Mouse (Mus musculus): Measurements from ENCODE around the gene Cd7. TPM values are rescaled to one million over a fixed set of nuclear protein-coding genes. Genes with fewer than 3 reads are reported as not detected.
A peak's percentile ranks its signal among the peaks of the same experiment; 100 is the strongest.

Gene Cd7
- total RNA-seq, 1 experiment: 0.27 TPM

DNA sequence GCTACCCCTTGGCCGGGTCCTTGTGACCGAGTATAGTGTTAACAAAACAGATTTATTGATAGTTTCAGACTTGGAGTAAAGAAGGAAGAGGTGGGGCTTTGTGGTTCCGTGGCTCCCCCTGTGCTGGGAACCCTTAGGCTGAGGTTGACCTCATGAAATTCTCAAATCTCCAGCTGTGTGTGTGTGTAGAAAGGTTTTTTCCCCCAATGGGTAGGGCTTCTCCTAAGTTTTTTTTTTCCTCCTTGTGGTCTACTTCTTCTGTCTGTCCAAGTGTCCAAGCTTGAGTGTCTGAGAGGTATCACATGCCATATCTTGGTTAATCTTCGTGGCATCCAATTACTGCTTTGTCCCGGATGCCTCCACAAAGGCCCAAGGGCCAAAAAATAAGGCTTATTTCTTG, 6.1 kb downstream of the Cd7 start:
- no peak overlapping the region for H3K27ac ChIP-seq (ENCODE audit: insufficient read depth, low read depth, low read length, poor library complexity, severe bottlenecking)
- in situ Hi-C loops (cut with MboI; ENCODE audit: low sequenced_read_pairs in 2 of 2, unreplicated experiment in 2 of 2): no loop called here
- H3K9me3 ChIP-seq (ENCODE audit: control insufficient read depth, insufficient read depth, low read depth, low read length): no peaks in the 10 kb centered on the region
- H3K9ac ChIP-seq (ENCODE audit: insufficient read depth, low read depth, low read length, poor library complexity, severe bottlenecking): no peak overlapping the region
- DNase-seq (ENCODE audit: low read depth, low spot score): no peak
- peaks cover 0 to 4% of the 10 kb centered on the region in 2 experiments; a peak in 1 of 4 replicates for H3K4me1 ChIP-seq (ENCODE audit: control insufficient read depth in 2 of 2, insufficient read depth in 2 of 2, low read length in 2 of 2, poor library complexity in 1 of 2)
- no peaks in the 10 kb centered on the region for H3K36me3 ChIP-seq (ENCODE audit: control insufficient read depth, insufficient read depth, low read length, poor library complexity, severe bottlenecking)
- TF ChIP-seq HCFC1 (IDR thresholded peaks at IDR 0.05; ENCODE audit: borderline replicate concordance, insufficient read depth, low read length) (no peak), MAFK (IDR thresholded peaks at IDR 0.05; ENCODE audit: insufficient read depth, low read depth, low read length) (no peak), CHD2 (IDR thresholded peaks at IDR 0.05; ENCODE audit: low read depth, low read length) (no peak), ZNF384 (IDR thresholded peaks at IDR 0.05; ENCODE audit: low read depth, low read length) (no peak), ZC3H11A (IDR thresholded peaks at IDR 0.05; ENCODE audit: borderline replicate concordance, low read depth, low read length) (no peak)
- no peak overlapping the region for H3K4me3 ChIP-seq (ENCODE audit: insufficient read depth in 1 of 2, low read depth in 1 of 2, low read length in 2 of 2, poor library complexity in 1 of 2, severe bottlenecking in 1 of 2)

DNA sequence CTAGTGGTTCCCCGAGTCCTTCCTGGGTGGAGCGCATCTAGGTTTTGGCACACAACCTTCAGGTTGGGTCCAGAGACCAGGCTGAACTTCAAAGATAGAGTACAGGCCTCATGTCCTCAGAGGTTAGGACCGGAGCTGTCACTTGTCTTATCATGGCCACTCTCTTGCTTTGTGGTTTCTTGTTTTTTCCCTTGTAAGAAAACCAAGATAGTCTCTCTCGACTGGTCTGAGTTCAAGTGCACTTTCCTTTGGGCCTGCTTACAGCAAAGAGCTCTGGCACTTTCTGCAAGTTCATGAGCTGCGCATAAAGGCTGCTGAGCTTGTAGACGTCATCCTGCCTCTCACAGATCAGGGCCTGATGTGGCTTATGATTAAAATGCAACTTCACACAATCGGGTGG, 12.0 kb downstream of the Cd7 start:
- TF ChIP-seq MAFK (IDR thresholded peaks at IDR 0.05; ENCODE audit: insufficient read depth, low read depth, low read length): no peak
- no peak for TF ChIP-seq ZC3H11A (IDR thresholded peaks at IDR 0.05; ENCODE audit: borderline replicate concordance, low read depth, low read length)
- no peak for TF ChIP-seq CHD2 (IDR thresholded peaks at IDR 0.05; ENCODE audit: low read depth, low read length)
- no peak for TF ChIP-seq ZNF384 (IDR thresholded peaks at IDR 0.05; ENCODE audit: low read depth, low read length)
- no peak for TF ChIP-seq HCFC1 (IDR thresholded peaks at IDR 0.05; ENCODE audit: borderline replicate concordance, insufficient read depth, low read length)
- no peaks in the 10 kb centered on the region for H3K36me3 ChIP-seq (ENCODE audit: control insufficient read depth, insufficient read depth, low read length, poor library complexity, severe bottlenecking)

DNA sequence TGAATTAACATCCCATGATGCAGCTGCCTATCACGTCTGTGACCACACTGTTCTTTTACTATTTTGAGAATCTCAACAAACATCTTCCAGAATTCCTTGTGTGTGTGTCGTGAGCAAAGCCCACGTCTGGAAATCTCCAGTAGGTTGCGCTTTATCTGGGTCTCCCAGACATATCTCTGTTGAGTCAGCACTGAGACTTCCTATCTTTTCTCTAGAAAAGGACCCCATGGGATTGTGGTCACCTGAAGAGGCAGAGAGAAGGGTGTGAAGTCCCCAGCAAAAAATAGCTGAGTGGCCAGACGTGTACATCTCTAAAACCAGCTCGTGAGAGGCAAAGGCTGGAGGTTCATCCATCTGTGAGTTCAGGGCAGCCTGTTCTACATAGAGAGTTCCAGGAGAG, 15.1 kb downstream of the Cd7 start:
- H3K4me3 ChIP-seq (ENCODE audit: insufficient read depth in 1 of 2, low read depth in 1 of 2, low read length in 2 of 2, poor library complexity in 1 of 2, severe bottlenecking in 1 of 2): no peak overlapping the region
- in situ Hi-C loops (cut with MboI; ENCODE audit: low sequenced_read_pairs in 2 of 2, unreplicated experiment in 2 of 2): no loop called here
- H3K9me3 ChIP-seq (ENCODE audit: control insufficient read depth, insufficient read depth, low read depth, low read length): no peaks in the 10 kb centered on the region
- no peaks in the 10 kb centered on the region for H3K4me1 ChIP-seq (ENCODE audit: control insufficient read depth in 2 of 2, insufficient read depth in 2 of 2, low read length in 2 of 2, poor library complexity in 1 of 2)
- TF ChIP-seq MAFK (IDR thresholded peaks at IDR 0.05; ENCODE audit: insufficient read depth, low read depth, low read length): no peak
- TF ChIP-seq HCFC1 (IDR thresholded peaks at IDR 0.05; ENCODE audit: borderline replicate concordance, insufficient read depth, low read length): no peak
- no peaks in the 10 kb centered on the region for H3K36me3 ChIP-seq (ENCODE audit: control insufficient read depth, insufficient read depth, low read length, poor library complexity, severe bottlenecking)
- H3K27ac ChIP-seq (ENCODE audit: insufficient read depth, low read depth, low read length, poor library complexity, severe bottlenecking): no peak overlapping the region
- H3K9ac ChIP-seq (ENCODE audit: insufficient read depth, low read depth, low read length, poor library complexity, severe bottlenecking): no peak overlapping the region
- no peak for DNase-seq (ENCODE audit: low read depth, low spot score)

More for the DNA sequence above, 12.0 kb downstream of the Cd7 start:
- no peaks in the 10 kb centered on the region for H3K9me3 ChIP-seq (ENCODE audit: control insufficient read depth, insufficient read depth, low read depth, low read length)
- in situ Hi-C loops (cut with MboI; ENCODE audit: low sequenced_read_pairs in 2 of 2, unreplicated experiment in 2 of 2): no loop called here
- no peak for DNase-seq (ENCODE audit: low read depth, low spot score)
- no peaks in the 10 kb centered on the region for H3K4me1 ChIP-seq (ENCODE audit: control insufficient read depth in 2 of 2, insufficient read depth in 2 of 2, low read length in 2 of 2, poor library complexity in 1 of 2)
- no peak overlapping the region for H3K9ac ChIP-seq (ENCODE audit: insufficient read depth, low read depth, low read length, poor library complexity, severe bottlenecking)
- H3K27ac ChIP-seq (ENCODE audit: insufficient read depth, low read depth, low read length, poor library complexity, severe bottlenecking): no peak overlapping the region
- no peak overlapping the region for H3K4me3 ChIP-seq (ENCODE audit: insufficient read depth in 1 of 2, low read depth in 1 of 2, low read length in 2 of 2, poor library complexity in 1 of 2, severe bottlenecking in 1 of 2)

DNA sequence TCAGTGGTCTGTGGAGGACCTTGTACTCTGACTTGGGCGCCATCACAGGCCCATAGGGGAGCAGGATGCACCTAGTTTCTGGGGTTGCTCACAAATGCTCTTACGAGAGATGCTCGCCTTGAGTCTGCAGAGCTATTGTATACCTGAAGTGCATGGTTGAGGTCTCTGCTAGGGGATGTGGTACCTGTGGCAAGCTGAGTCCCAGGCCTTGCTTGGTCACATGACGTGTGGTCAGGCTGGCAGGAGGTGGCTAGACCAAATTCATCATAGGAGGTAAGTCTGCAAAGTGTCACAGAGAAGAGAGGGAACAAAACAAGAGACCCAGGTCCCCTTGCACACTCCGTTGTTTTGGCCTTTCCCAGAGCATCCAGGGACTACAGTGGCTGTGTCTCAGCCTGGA, 19.7 kb downstream of the Cd7 start:
- Histone ChIP-seq H3K9me3 (ENCODE audit: control insufficient read depth, insufficient read depth, low read depth, low read length) (no peaks in the 10 kb centered on the region), H3K9ac (ENCODE audit: insufficient read depth, low read depth, low read length, poor library complexity, severe bottlenecking) (no peak overlapping the region), H3K36me3 (ENCODE audit: control insufficient read depth, insufficient read depth, low read length, poor library complexity, severe bottlenecking) (no peaks in the 10 kb centered on the region), H3K27ac (ENCODE audit: insufficient read depth, low read depth, low read length, poor library complexity, severe bottlenecking) (no peak overlapping the region), H3K4me3 (ENCODE audit: insufficient read depth in 1 of 2, low read depth in 1 of 2, low read length in 2 of 2, poor library complexity in 1 of 2, severe bottlenecking in 1 of 2) (no peak overlapping the region), H3K4me1 (ENCODE audit: control insufficient read depth in 2 of 2, insufficient read depth in 2 of 2, low read length in 2 of 2, poor library complexity in 1 of 2) (no peaks in the 10 kb centered on the region)
- in situ Hi-C loops (cut with MboI; ENCODE audit: low sequenced_read_pairs in 2 of 2, unreplicated experiment in 2 of 2): no loop called here
- no peak for DNase-seq (ENCODE audit: low read depth, low spot score)
- no peak for TF ChIP-seq ZNF384 (IDR thresholded peaks at IDR 0.05; ENCODE audit: low read depth, low read length)

DNA sequence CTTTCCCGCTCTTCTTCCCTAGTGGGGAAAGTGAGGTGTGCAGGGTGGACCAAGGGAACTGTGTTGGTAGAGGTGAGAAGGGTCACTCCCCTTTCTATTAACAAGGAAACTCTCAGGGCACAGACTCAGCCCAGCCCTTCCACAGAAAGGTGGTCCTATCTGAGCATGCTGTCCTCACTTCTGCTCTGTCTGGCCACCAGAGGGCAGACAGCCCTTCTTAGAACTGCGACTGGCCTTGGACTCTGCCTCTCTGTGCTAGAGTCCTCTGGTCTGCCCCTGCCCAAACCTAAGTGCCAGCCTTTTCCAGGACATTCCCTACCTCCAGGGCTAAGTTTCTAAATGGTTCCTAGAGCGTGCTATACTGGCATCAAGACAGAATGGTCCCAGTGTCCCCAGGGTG, 21.5 kb downstream of the Cd7 start:
- Histone ChIP-seq H3K9me3 (ENCODE audit: control insufficient read depth, insufficient read depth, low read depth, low read length) (no peaks in the 10 kb centered on the region), H3K4me1 (ENCODE audit: control insufficient read depth in 2 of 2, insufficient read depth in 2 of 2, low read length in 2 of 2, poor library complexity in 1 of 2) (no peaks in the 10 kb centered on the region), H3K27ac (ENCODE audit: insufficient read depth, low read depth, low read length, poor library complexity, severe bottlenecking) (no peak overlapping the region), H3K36me3 (ENCODE audit: control insufficient read depth, insufficient read depth, low read length, poor library complexity, severe bottlenecking) (no peaks in the 10 kb centered on the region), H3K4me3 (ENCODE audit: insufficient read depth in 1 of 2, low read depth in 1 of 2, low read length in 2 of 2, poor library complexity in 1 of 2, severe bottlenecking in 1 of 2) (no peak overlapping the region), H3K9ac (ENCODE audit: insufficient read depth, low read depth, low read length, poor library complexity, severe bottlenecking) (no peak overlapping the region)
- in situ Hi-C loops (cut with MboI; ENCODE audit: low sequenced_read_pairs in 2 of 2, unreplicated experiment in 2 of 2): no loop called here
- DNase-seq (ENCODE audit: low read depth, low spot score): peak; percentile 37
- no peak for TF ChIP-seq ZNF384 (IDR thresholded peaks at IDR 0.05; ENCODE audit: low read depth, low read length)
- peak; percentile 30; the same call in 1 of the 2 replicates for TF ChIP-seq ZC3H11A (IDR thresholded peaks at IDR 0.05; ENCODE audit: borderline replicate concordance, low read depth, low read length)

Measured in ES-E14 (cell line).